Mouse (Mus musculus) heart, postnatal 0 days (tissue): Measurements from ENCODE around the gene Napsa.

Experiments
- CTCF ChIP-seq: IDR thresholded peaks from 2 replicates; pipeline ENCODE4 v1.5.1; 2016; ENCODE audit warnings: antibody characterized with exemption, control low read depth, low read depth
- EP300 ChIP-seq: IDR thresholded peaks from 2 replicates; pipeline ENCODE4 v1.6.1; 2016; ENCODE audit warnings: antibody characterized with exemption, low read depth

DNA sequence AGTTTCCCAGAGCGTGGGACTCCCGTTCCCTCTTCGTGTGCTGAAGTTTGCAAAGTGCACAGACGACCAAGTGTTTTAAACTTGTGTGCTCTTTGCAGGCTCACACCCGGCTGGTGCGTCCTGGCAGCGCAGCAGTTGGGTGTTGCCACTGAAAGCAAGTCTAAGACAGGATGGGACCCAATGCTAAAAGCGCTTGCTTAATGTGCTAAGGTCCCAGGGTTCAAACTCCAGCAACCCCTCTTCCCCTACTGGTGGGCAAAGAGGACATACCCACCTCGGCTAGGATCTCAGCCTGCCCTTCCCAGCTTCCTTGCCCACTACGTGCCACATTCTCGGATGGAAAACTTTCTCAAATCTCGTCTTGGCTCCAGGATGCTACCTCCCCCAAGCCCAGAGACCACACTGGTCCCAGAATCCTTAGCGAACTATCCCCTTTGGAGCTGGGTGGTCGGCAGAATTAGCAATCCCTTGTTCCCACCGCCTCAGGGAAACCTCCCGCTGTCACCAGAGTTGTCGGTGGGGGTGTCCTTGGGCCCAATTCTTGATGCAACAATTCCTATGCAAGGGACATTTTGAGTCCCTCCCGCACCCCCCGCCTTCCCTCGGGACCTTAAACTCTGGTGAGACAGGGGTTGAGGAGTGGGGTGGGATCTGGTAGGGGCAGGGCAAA is 31.1 kb downstream of the Napsa start:
- TF ChIP-seq CTCF (no peak), EP300 (no peak)
